Mouse (Mus musculus): ENCODE data around the gene Acyp2.

DNA sequence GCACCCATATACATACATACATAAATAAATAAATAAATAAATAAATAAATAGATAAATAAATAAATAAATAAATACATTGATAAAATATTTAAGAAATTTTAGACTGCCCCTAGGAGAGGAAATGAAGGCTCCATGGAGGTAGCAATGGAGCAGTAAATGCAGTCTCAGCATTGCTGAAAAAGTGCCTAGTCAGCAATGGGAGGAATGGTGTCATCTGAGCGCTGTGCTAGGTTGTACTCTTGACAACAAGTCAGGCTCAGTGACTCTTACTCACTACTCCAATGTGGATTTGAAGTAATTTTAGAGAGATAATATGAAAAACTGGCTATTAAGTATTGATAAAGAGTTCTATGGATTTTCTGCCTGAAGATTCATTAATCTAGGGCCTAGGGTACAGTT, 40.1 kb downstream of the Acyp2 start:
- TF ChIP-seq CTCF (IDR thresholded peaks at IDR 0.05; ENCODE audit: low read depth, low read length) (no peak), POLR2A (IDR thresholded peaks at IDR 0.05; ENCODE audit: borderline replicate concordance, low read depth, low read length) (no peak)

Measured in bone marrow macrophage, adult 2 months (primary cell).